Mouse (Mus musculus): ENCODE measurements around the gene Dnah1. TPM values are rescaled to one million over a fixed set of nuclear protein-coding genes. Genes with fewer than 3 reads are reported as not detected.

Gene Dnah1
- total RNA-seq, 2 experiments from 2014 or later: 0.33 to 0.43 TPM

DNA sequence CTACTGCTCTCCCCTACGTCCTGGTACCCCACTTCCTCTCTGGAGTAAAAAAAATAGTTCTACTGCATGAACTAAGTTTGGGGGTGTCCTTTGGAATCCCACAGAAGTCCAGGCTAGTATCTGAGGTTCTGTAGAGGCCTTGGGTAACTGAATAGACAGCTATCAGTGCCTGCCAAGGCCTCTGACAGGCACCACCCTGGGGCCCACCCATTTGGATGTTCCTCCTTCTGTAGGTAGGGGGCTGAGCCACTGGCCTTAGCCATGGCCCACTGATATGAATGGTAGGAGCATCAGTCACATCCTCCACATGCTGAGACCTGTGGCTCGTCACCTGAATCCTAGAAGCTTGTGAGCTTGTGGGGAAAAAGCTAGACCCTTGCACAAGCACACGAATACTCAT is 5.9 kb downstream of the Dnah1 start:
- DNase-seq: no peak

DNA sequence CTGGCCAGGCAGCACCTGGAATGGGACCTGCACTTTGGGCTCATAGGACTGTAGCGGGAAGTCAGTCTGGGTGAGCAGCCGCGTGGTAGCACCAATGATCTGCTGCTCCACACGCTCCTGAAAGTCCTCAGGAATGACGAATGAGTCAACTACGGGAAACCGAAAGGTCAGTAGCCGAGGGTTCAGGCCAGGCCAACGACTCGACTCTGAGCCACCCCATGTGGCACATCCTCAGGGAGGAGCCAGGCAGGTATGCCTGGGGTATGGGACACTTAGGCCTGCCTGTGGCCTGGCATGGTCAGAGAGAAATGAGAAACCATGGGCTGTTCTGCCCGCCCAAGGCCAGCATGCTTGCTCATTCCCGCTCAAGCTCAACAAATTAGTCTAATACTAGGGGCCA is 7.1 kb downstream of the Dnah1 start:
- DNase-seq: no peak

DNA sequence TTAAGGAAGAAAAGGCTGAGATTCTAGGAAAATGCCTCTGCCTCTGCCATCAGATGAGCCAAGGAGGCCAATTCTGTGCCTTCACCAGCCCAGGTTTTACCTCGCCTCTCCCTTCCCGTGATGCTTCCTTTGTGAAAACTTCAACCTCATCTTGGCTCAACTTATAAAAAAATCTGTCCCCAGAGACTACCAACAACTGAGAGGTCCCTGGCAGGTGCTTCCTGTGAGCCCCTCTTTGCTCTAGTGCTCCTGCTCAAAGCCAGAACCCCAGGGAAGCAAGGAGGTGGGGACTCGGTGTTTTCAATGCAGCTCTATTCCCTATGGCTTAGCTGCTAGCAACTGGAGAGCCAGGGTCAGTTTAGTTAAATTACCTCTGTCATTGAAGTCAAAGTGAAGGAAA is 10.5 kb downstream of the Dnah1 start:
- DNase-seq: no peak

DNA sequence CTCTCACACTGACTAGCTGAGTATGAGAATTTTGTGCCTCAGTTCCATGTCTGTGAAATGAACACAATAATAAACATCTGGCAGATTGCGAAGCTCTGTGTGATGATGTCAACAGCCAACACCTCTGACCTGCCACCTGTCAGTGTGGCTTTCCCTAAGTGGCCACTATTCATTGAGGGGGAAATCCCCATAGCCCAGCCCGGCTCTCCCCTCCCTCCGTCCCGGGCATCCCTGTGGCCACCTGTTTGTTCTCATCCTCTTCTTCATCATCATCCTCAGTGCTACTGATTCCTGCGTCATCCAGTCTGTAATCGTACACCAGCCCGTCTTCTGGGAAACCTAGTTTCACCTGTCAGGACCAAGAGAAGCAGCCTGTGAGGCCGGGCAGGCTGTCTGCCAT is 38.0 kb downstream of the Dnah1 start:
- DNase-seq: no peak

DNA sequence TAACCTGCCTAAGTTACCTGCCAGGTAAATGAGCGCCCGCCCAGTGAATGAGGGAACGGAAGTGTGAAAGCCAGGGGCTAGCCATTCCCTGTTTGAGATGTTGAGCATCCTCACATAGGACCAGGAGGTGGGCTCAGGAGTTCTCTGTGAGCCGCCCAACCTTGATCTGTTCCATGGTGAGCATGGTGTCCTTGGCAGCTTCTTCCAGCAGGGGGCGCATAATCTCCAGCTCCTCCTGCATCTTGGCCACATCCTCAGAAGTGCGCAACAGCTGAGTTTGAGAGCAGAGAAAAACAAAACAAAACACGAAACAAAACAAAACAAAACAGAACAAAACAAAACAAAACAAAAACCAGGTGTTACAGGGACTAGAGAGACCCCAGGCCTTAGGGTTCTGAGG is 51.5 kb downstream of the Dnah1 start:
- DNase-seq: peak; percentile 86

DNA sequence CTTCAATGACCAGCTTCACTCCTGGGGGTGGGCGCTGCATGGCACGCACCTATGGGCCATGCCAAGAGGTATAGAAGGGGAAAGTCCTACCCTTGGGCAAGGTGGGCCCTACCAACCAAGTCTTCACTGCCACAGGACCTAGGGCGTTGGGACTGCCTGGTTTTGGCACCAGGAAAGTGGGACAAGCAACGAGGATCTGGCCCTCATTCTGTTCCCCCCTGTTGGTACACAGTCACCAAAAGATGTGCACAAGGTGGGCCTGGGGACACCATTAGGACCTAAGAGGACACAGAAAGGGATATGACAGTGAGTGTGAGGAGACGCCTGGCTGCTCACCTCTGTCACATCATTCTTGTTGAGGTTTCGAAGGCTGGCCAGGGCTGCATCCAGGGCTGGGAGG is 52.6 kb downstream of the Dnah1 start:
- DNase-seq: no peak

DNA sequence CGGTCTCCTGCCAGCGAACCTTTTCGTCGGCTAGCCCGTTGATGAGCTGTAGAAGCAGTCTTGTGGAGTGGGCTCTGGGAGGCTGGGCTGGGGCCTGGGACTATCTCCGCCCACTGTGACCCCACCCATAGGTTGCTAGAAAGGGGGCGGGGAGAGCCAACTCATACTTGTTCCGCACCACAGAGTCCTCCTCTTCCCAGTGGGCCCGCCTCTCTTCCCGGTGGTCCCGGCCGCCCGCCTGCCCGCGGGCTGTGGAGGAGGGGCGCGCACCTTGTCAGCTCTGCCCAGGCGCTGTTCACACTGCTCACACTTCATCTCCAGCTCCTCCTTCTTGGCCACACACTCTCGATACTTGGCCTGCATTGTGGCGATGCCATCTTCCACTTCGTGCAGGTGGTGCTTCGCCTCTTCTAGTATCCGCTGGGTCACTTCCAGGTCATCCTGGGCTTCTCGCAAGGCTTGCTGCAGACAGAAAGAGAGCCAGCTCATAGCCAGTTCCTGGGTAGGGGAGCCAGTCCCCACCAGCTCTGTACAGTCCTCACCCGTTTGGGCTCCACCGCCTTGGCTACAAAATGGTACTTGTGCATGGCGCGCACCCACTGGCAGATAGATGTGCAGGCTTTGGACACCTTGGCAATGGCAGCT is 54.1 kb downstream of the Dnah1 start:
- DNase-seq: peak; percentile 22

DNA sequence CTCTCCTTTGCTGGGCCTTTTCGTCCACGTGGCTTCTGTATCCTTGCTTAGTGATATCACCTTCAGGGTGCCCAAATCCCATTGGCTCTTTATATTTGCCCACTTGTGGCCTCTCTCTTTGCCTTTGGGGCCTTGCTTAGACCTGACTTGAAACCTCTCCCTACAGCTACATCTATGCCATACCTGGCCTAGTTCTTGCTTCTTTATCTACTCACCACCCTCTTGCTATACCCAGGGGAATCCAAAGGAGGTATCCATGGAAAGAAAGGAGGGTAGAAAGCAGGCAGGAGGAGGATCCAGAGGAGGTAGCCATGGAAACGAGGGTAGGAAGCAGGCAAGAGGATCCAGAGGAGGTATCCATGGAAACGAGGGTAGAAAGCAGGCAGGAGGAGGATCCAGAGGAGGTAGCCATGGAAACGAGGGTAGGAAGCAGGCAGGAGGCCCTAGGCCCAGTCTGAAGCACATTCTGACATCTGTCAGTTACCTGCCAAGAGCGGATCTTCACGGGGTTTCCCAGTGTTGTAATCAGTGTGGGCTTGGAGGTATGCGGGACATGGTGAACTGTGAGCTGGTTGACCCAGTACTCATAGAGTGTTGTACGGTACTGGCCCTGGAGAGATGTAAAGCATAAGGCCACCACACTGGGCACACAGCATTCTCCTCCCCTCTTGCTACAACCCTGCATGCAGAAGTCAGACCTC is 55.2 kb downstream of the Dnah1 start:
- DNase-seq: no peak

DNA sequence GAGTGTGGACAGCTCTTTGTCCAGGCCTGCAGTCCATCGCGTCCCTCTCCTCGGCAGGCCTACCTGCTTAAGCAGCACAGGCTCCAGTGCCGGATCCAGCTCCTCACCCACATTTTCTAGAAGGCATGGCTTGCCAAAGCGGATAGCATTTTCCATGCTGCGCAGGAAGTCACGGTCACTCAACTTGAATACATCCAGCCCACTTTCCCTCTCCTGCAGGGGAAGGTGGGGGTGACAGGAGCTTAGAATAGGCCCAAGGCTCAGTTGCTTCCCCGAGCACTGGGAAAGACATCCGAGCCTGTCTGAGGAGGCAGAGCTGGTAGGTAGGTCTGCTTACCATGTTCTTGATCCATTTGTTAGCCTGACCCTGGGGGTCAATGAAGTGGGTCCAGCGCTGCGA is 56.0 kb downstream of the Dnah1 start:
- DNase-seq: no peak

DNA sequence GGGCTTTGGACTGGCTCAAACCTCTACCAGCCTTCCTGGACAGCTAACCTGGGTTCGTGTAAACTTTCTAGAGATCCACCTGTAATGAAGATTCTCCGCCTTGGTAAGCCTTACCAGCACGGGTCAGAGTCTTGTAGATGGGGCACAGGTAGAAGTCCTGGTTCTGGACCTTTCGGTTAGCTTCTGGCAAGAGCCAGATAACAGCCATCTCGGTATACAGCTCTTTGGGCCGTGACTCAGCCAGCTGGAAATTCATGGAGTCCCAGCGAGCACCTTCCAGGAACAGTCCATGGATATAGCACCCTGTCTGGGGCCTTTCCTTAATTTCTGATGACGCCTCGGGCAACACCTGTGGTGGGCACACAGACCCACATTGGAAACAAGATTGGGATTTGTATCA is 62.8 kb downstream of the Dnah1 start:
- DNase-seq: no peak

DNA sequence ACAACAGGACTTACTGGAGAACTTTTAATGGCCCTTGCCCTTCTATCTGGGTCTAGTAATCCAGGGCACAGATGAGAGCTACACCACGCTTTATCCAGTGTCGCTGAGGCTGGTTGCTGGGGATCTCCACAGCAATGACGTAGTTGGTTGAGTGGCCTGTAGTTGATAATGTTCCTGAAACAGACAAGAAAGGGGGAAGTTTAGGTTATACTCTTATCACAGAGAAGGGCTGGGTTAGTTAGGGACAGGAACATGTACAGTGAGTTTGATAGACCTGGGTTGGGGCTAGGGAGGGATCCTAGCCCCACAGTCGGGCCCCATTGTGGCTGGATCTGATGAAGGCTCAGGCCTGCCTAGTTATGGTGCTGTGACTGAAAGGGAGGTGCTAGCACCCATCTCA is 63.3 kb downstream of the Dnah1 start:
- DNase-seq: no peak

DNA sequence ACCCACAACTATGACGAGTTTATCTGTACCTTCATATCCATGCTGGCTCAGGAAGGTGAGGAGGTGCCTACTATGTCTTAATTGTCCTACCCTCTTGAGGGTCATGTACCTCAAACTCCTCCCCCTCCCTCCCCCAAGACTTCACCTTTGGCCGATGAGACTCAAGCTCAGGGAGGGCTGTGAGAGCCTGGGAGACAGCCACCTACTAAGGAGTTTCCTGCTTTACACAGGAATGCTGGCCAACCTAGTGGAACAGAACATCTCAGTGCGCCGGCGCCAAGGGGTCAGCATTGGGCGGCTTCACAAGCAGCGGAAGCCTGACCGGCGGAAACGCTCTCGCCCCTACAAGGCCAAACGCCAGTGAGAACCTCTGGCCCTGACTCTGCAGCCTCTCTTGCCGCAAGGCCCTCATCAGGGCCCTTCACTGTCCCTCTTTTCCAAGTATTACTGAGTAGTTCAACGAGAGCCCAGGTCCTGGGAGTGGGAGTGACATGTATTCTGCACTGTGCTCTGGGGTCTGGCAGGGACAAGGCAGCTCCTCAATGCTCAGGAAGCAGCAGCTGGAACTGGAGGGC is 65.1 kb downstream of the Dnah1 start:
- no peak for DNase-seq

DNA sequence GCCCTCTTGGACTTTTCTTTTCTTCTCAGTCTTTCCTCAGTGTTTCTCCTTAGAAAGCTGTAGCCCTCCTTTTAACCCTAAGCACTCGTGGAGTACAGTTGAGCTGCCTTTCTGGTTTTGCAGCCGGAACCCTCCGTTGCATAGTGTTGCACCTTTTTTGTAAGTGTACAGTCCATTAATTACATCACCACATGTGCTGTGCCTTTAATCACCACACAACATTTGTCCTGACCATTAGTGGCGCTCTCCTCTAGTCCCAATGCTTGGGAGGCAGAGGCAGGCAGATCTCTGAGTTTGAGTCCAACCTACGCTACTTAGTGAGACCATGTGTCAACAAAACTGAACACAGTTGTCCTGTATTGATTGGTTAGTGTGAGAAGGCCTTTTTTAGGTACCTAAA is 71.6 kb downstream of the Dnah1 start:
- no peak for DNase-seq

DNA sequence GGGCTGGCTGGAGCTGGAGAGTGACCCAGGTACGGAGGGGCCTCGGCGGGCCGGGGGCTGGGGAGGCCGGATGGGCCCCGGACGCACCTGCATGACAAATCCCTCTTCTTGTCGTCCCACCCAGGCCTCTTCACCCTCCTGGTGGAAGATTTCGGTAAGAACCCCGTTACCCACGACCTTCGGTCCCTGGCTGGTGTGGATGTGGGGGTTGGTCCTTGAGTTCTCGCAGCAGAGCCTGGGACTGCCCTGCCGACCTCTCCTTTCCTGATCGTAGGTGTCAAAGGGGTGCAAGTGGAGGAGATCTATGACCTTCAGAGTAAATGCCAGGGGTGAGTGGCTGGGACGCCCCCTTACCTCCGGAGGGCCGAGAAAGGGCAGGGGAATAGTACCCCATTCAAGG is 72.1 kb downstream of the Dnah1 start:
- no peak for DNase-seq

DNA sequence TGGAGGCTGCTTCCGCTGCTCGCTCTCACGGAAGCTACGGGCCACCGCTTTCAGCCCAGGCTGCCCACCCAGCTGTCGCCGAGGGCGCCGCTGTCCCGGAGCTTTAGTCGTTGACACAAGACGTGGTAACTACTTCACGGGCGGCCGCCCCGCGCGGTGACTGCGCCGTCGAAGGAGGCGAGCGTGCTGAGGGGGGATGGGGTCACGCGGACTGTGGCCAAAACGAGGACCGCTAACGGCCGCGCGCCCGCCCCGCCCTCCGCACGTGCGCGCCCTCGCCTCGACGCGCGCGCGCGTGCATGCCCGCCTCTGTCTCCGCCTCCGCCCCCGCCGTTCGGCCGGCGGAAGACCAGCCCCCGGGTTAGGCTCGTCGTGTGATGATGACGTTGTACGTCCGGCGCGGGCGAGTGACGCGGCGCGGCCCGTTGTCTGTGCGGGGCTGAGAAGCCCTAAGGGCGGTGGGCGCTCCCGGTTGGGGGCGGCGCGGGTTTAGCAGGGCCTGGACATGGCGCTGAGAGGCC is 72.6 kb downstream of the Dnah1 start, which contains the start of the genes Phf7 and Bap1:
TSS of gene Phf7 (minus strand) at position 234 of the 521 bp plus-strand sequence.
TSS of gene Bap1 (plus strand) at position 367 of the 521 bp plus-strand sequence.
- DNase-seq: peak; percentile 98

DNA sequence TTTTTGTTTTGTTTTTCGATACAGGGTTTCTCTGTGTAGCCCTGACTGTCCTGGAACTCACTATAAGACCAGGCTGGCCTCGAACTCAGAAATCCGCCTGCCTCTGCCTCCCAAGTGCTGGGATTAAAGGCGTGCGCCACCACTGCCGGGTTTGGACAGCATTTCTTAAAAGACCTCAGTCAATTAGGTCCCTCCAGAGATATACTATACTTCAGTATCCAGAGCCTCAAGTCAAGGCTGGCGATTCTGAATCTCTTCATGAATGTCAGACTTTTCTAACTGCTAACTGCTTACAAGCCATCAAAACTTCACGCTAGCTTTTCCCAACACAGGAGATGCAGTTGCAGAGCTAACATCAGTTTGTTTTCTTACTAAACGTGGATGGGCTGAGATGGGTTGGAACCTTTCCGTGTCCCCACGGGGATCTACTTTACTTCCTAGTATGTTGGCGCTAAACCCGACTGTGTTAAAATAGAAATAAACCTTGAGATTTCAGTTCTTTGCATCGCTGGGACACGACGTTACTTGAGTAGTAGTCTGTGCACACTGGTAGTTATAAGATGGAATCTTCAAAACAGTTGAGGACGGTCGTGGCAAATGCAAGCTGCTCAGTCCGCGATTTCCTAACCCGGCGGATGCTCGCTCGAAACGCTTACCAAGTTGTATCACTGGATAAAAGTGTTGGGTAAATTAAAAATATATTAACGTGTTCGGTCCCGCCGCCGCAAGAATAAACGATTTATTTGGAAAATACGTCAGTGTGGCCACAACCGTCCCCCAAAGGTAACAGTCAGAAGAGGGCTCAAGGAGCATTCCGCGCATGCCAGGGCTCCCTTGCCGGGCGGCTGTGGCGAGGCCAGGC is 73.2 kb downstream of the Dnah1 start:
- DNase-seq: no peak

DNA sequence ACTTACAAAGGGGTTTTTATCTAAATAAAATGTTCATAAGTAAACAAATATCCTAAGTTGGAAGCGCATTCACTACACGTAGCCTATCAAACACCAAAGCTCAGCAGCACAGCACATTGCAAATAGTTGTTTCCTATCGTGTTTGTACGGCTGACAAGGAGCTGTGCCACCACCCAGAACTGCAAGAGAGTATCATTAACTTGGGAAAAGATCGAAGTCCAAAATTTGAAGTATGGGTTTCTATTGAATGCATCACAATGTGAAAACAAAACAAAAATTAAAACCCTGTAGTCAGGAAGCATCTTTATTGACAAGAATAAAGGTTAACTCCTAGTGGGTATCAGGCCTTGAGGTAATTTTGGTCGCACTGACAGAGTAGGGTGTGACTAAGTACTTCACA is 75.3 kb downstream of the Dnah1 start:
- DNase-seq: no peak

DNA sequence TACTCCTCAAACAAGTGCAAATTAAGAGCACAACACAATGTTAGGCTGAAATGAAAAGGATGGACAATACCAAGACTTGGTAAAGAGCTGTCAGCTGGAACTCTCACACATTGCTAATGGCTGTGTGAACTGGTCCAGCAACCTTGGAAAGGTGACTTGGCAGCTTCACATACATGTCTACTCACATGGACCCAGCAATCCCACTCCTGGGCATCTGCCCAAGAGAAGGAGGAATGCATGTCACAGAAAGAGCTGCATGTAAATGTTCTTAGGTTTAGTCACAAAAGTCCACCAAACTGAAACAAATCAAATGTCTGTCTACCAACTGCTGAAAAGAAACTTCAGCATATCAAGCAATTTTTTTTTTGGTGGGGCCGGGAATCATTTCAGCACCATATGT is 77.8 kb downstream of the Dnah1 start:
- DNase-seq: no peak

DNA sequence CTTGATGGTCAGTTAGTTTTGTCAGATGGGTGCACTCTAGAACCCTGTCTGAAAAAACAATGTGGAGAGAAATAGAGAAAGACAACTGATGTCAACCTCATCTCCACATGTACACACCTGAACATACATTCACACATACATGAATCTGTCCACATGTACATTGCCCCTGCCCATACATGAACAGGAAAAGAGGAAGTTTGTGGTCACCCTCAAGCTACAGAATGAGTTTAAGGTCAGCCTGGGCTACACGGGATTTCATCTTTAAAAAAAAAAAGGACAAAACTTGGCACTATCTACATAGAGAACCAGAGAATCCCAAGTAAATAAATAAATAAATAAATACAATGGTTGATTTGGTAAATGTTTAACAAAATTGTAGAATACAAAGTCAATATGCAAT is 78.9 kb downstream of the Dnah1 start:
- DNase-seq: no peak

DNA sequence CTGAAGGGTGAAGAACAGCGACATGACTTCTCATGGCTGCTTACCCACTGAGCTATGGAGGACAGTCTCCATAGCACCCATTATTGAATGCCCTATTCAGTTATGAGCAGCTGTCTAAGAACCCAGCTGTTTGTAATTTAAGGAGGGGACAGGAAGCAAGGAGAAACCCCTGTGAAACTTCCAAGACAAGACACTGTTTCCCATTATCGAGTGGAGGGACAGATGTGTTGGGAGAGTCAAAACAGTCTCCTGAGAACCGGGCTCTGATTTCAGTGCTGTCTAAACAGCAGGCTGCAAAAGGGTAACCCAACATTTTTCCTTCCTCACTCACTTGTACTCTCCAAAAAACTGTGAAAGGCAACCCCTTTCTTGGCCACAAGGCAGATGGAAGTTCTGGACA is 83.2 kb downstream of the Dnah1 start:
- DNase-seq: no peak

DNA sequence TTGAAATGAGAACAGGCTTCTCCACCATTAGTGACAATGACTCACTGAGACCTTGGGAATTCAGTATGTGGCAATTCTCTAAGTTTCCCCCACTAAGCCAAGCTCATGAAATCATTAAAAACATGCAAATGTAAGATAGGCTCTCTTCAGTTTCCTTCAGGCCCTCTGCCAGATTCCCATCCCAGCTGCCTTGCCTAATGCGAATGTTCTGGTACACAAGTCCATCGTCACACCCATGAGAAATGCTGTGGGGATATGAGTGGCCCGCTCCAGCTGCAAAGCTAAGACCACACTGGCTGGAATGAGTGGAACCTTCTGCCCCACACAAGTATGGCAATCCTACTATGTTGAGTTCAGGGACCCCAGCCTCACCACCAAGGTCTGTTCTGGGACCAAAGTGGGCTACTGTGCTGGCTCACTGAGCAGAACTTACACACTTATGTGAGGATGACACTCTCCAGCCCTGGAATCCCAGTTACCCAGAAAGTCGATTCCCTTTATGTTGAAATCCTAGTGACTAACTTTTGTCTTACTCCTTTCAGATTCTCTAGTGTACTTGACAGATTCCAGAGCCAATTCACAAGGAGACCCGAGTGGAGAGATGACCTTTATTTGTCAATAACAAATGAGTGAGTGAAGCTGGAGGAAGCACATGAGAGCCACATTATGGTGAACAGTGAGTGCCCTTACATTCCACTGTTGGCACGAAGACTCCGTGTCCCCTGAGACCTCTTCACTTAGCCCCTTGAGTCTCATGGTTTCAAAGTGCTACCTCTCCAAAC is 86.4 kb downstream of the Dnah1 start:
- DNase-seq: peak; percentile 42

All from gastrocnemius, postnatal 10 days (tissue).